Mouse (Mus musculus) lung, adult 2 months (tissue): ENCODE results near the gene Gm10447. TPM values are rescaled to one million over a fixed set of nuclear protein-coding genes. Genes with fewer than 3 reads are reported as not detected.

ENCODE experiments used
- DNase-seq: peaks from one replicate; pipeline ENCODE4 v3.0.0; 2022
- H3K4me1 ChIP-seq: fragments of 200-500 bp; 2 replicates; pipeline ENCODE4 v1.6.1; 2011; ENCODE audit warnings: low read length; ENCODE audit not compliant: control insufficient read depth, insufficient read depth
- H3K4me3 ChIP-seq: fragments of 200-500 bp; replicated peaks from 2 replicates; pipeline ENCODE3; 2011; ENCODE audit warnings: low read depth, mild to moderate bottlenecking, control low read depth, low read length; ENCODE audit errors: extremely low read depth
- CTCF ChIP-seq: fragments of 200-500 bp; IDR thresholded peaks from 2 replicates; pipeline ENCODE4 v1.5.1; 2011; ENCODE audit warnings: mild to moderate bottlenecking, low read length, control low read depth; ENCODE audit not compliant: insufficient read depth
- POLR2A ChIP-seq: fragments of 200-500 bp; IDR thresholded peaks from 2 replicates; pipeline ENCODE4 v1.6.1; 2011; ENCODE audit warnings: low read depth, mild to moderate bottlenecking, control low read depth, low read length, borderline replicate concordance; ENCODE audit errors: extremely low read depth
- WGBS: fragments of 180-500 bp; shearing (Covaris S2); methylation state at CpG from one replicate; pipeline ENCODE4 v1.1.7; 2018; 5-methylcytosine and 5-hydroxymethylcytosine counted together
- polyA plus RNA-seq: library from polyadenylated mRNA; depleted of rRNA; stranded (reverse); fragments of >200 nt; gene quantifications from 2 replicates; pipeline ENCODE4 v1.2.3, GENCODE M21; 2012

The Gm10447 gene
- polyA plus RNA-seq, 1 experiment, result 0.25 TPM

DNA sequence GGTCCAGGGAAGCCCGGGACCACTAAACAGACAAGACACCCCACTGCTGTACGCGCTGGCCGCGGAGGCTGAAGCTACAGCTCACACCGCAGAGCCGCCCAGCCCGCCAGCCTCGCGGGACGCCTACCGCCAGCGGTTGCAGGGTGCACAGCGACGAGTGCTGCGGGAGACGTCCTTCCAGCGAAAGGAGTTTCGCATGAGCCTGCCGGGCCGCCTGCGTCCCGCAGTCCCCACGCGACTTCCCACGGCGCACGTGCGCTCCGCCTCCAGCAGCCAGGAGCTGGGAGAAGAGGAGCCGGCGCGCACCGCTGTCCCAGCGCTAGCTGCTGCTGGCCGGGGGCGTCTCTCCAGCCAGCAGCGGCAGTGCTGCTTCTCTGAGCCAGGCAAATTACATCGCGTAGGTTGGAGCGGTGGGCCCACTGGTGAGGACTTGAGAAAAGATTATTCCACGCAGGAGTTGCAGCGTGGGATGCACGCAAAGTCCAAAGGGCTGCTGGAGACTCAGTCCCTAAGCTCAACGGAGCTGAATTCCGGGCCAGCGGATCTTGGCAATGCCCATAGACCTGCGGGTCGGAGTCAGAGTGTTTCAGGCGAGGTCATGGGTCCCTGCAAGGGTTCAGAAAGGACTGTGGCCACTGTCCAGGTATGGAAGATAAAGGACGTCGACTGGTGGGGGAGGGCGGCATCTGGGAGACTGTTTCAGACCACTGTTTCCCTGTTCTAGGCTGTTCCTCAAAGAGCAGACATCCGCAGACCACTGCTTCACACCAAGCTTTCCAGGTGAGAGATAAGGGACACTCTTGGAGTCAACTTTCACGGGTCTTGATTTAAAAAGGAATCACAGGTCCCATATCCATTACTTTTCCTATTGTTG, 6.9 kb upstream of the Gm10447 start:
- H3K4me3 ChIP-seq, result no peak overlapping the region
- WGBS, result 27% methylated on average over 55 of the region's 55 CpGs
- no peak for TF ChIP-seq CTCF
- no peak for TF ChIP-seq POLR2A
- no peaks in the 10 kb centered on the region; the same call in 1 of the 2 replicates for H3K4me1 ChIP-seq
- no peak for DNase-seq

DNA sequence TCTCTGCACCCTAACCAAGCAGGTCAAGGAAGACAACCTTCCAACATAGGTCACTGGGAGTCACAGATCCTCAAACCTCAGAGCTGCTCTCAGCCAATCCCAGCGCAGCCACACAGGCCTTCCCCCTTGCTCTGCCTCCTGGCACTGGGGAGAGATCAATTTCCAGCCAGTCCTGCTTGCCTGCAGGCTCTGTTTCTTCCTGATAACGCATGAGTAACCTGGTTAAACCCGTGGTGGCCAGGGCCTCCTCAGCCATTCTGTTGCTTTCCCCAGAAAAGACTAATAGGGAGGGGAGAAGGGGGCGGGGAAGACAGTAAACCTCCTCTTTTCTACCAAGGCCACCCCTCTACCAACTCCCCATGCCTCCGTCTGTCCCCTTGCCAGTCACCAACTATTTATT, 4.8 kb upstream of the Gm10447 start:
- 49% methylated on average over 5 of the region's 5 CpGs for WGBS
- TF ChIP-seq POLR2A, result no peak
- no peak for TF ChIP-seq CTCF
- no peak for DNase-seq
- no peak overlapping the region for H3K4me3 ChIP-seq
- H3K4me1 ChIP-seq, result peaks cover 2% of the 10 kb centered on the region

DNA sequence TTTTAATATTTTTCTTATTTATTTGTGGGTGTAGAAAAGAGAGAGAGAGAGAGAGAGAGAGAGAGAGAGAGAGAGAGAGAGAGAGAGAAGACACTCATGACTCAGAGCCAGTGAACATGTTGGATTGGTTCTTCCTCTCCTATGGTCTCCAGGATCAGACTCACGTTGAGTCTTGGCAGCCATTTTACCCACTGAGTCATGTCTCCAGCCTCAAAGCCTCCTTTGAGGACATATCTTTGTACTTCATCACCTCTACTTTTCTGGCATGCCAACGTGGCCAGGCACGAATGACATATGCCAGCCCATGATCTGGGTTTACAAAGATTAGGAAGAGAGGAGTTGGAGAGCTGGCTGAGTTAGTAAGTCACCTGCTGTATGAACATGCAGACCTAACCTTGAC, 3.3 kb upstream of the Gm10447 start:
- H3K4me1 ChIP-seq, result peaks cover 2% of the 10 kb centered on the region
- WGBS, result 81% methylated on average over 3 of the region's 3 CpGs
- no peak overlapping the region for H3K4me3 ChIP-seq
- no peak for TF ChIP-seq POLR2A
- TF ChIP-seq CTCF, result no peak
- no peak for DNase-seq

DNA sequence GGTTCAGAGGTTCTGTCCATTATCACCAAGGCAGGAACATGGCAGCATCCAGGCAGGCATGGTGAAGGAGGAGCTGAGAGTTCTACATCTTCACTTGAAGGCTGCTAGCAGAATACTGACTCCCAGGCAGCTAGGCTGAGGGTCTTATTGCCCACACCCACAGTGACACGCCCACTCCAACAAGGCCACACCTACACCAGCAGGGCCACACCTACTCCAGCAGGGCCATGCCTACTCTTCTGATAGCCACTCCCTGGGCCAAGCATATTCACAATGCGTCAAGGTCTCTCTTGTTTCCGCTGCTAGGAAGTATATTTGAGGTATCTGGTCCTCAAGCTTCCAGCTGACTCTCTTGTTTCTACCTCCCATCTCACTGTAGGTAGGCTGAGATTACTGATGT, 2.1 kb upstream of the Gm10447 start:
- no peak for DNase-seq
- 69% methylated on average over 3 of the region's 3 CpGs for WGBS
- TF ChIP-seq CTCF (no peak), POLR2A (no peak)
- H3K4me1 ChIP-seq, result peaks cover 2% of the 10 kb centered on the region
- H3K4me3 ChIP-seq, result no peak overlapping the region

DNA sequence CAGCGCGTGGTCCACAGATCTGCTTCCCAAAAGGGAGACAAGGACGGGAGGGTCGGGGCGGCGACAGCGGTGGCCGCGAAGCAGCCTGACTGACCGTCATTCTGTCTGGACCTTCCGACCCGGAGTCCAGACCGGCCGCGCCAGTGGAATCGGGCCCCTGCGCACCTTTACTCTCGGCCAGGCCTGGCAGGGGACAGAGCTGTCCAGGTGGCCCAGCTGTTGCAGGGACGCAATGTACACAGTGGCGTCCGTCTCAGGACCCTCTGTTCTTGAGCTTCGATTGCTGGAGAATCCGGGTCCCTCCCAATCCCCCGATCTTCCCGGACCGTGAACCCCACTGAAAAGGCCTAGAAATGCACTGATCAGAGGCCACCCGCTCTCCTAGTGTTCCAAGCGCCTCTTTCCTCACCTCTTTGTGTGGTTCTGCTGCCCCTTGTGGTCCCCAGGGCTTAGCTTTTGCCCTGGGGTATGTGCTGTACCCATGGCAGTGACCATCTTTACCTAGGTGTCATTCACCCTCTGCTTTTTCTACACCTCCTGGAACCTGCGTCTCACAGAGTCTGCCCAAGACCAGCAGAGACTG, 553 bp upstream of the Gm10447 start:
- 13% methylated on average over 29 of the region's 29 CpGs for WGBS

DNA sequence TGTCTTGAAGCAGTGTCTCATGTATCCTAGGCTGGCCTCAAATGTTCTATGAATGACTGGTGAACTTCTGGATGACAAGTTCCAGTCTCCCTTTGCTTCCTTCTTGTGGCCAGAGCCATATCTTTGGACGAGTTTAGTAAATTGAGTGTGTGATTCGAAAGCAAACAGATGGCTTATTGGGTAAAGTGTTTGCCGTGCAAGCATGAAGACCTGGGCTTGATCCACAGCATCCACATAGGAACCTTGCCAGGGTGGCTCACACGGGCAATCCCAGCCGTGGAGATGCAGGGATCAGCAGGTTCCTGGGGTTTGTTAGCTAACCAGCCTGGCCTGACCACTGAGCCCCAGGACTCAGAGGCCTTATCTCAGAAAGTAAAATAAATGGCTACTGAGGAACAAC, 3.9 kb downstream of the Gm10447 start:
- WGBS, result 74% methylated on average over 5 of the region's 5 CpGs
- DNase-seq, result no peak
- Histone ChIP-seq H3K4me1 (peaks cover 2% of the 10 kb centered on the region; the same call in 1 of the 2 replicates), H3K4me3 (no peak overlapping the region)
- TF ChIP-seq POLR2A, result no peak
- TF ChIP-seq CTCF, result no peak

More for the DNA sequence above, 553 bp upstream of the Gm10447 start:
- peak overlapping the region; percentile 91 for H3K4me3 ChIP-seq
- TF ChIP-seq CTCF (peak; percentile 34; the same call in 1 of the 2 replicates), POLR2A (no peak)
- peaks cover 2% of the 10 kb centered on the region; the same call in 1 of the 2 replicates for H3K4me1 ChIP-seq
- DNase-seq, result no peak

DNA sequence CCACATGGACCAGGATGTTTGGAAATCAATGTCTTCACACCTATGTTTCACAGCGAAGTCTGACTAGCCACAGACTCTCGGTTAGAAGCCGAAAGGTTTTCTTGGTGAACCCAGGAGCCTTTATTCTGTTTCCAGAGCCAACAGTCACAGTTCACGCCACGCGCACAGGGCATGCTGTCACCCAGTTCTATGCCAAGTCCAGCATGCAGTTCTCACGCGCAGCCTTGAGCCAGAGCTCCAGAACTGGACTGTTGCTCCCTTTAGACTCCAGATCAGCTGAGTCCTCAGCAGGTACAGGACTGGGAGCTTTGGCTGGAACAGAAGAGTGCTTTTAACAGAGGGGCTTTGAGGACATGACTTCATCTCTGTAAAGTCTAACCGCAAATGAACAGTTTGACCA, 4.5 kb downstream of the Gm10447 start:
- no peak for TF ChIP-seq CTCF
- no peak overlapping the region for H3K4me3 ChIP-seq
- H3K4me1 ChIP-seq, result peaks cover under 1% of the 10 kb centered on the region; the same call in 1 of the 2 replicates
- WGBS, result 95% methylated on average over 9 of the region's 9 CpGs
- no peak for DNase-seq

DNA sequence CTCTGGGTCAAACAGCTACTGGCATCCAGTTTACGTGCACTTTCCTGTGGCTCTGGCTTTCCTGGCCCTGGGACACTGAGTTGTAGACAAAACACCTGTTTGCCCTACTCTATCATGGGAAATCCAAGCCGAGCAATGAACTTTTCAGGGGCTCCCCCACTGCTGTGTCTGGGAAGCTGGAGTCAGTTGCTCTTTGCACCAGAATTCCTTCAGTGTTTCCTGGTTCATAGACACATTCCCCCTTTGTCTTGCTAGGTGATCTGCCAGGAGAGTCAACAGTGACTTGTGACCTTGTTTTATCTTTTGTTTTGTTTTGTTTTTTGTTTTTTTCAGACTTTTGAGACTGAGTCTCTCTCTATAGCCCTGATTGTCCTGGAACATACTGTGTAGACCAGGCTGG, 5.5 kb downstream of the Gm10447 start:
- DNase-seq, result no peak
- WGBS, result 48% methylated on average over 2 of the region's 2 CpGs
- no peak for TF ChIP-seq POLR2A
- TF ChIP-seq CTCF, result no peak
- Histone ChIP-seq H3K4me3 (no peak overlapping the region), H3K4me1 (no peaks in the 10 kb centered on the region; the same call in 1 of the 2 replicates)

DNA sequence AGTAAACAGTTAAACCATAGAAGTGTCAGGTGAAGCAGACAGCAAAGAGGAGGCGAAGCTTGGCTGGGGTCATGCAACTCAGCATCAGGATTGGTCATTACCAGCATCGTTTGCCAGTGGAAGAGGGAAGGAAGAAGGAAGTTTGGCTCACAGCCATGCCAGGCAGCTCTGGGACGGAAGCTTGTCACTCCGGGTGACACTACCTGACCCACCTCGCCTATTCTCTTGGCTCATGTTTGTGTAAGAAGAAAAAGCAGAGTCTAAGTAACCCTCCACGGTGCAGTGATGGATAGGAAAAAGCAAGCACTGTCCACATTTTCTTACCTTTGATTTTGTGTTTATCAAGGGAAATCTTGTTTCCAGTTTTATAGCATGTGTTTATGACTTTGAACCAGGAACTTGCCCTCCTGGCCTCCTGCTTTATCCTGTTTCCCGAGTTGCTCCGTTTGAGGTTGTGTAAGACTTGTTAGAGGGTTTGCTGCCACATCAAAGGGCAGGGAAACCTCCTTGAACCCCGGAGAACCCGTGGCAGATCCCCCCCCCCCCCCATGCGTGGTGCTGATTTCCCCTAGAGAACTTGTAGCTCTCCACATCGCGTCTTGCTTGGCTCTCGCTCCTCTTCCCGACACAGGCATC, 6.7 kb downstream of the Gm10447 start:
- 15% methylated on average over 15 of the region's 15 CpGs for WGBS
- TF ChIP-seq POLR2A (no peak), CTCF (no peak)
- Histone ChIP-seq H3K4me1 (no peaks in the 10 kb centered on the region), H3K4me3 (no peak overlapping the region)
- no peak for DNase-seq

DNA sequence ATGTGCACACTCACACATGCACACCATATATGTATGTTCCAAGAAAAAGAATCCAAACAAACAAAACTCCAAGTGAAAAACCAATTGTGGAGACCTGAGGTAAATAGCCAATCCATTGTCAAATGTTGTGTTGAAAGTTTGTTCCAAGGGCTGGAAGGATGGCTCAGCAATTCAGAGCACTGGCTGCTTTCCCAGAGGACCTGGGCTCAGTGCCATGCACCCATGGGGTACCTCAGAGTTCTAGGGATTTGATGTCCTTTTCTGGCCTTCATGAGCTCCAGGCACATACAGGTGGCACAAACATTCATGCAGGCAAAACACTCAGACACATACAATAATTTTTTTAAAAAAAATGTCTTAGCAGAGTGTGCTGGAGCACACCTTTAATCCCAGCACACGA, 8.4 kb downstream of the Gm10447 start:
- WGBS, result 82% methylated on average over 1 of the region's 1 CpGs
- no peak for DNase-seq
- no peak overlapping the region for H3K4me3 ChIP-seq
- TF ChIP-seq POLR2A, result no peak
- no peak for TF ChIP-seq CTCF
- H3K4me1 ChIP-seq, result no peaks in the 10 kb centered on the region

DNA sequence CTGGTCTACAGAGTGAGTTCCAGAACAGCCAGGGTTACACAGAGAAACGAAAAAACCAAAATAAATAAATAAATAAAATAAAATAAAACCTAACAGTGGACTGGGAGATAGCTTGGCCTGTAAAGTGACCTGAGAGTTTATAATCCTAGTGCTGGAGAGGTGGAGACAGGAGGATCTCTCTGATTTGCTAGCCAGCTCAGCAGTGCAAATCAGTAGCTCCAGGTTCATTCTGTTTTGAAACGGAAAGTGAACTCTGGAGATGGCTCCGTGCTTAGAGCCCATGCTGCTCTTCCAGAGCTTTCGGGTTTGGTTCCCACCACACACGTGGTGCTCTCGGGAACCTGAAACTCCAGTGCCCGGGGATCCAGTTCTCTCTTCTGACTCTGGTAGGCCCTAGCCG, 8.9 kb downstream of the Gm10447 start:
- 82% methylated on average over 8 of the region's 8 CpGs for WGBS
- no peak for TF ChIP-seq CTCF
- no peak for TF ChIP-seq POLR2A
- no peak for DNase-seq
- Histone ChIP-seq H3K4me3 (no peak overlapping the region), H3K4me1 (no peaks in the 10 kb centered on the region)
